Mouse (Mus musculus) embryonic facial prominence, embryonic 10.5 days (tissue): Measurements from ENCODE around the gene Arnt2. TPM values are rescaled to one million over a fixed set of nuclear protein-coding genes. Genes with fewer than 3 reads are reported as not detected.

Experiments used
- DNase-seq: peaks from one replicate; pipeline ENCODE4 v3.0.0-alpha.2; 2017; ENCODE audit warnings: low spot score
- H3K27ac ChIP-seq: fragments of 300-500 bp; sonication (generic); replicated peaks from 2 replicates; pipeline ENCODE4 v1.5.1; 2016; ENCODE audit warnings: mild to moderate bottlenecking
- H3K27me3 ChIP-seq: fragments of 300-500 bp; sonication (generic); replicated peaks from 2 replicates; pipeline ENCODE4 v1.6.1; 2016; ENCODE audit warnings: low read depth, mild to moderate bottlenecking; ENCODE audit not compliant: poor library complexity, severe bottlenecking
- H3K36me3 ChIP-seq: fragments of 300-500 bp; sonication (generic); replicated peaks from 2 replicates; pipeline ENCODE4 v1.6.1; 2016; ENCODE audit warnings: mild to moderate bottlenecking, moderate library complexity
- H3K4me1 ChIP-seq: fragments of 300-500 bp; sonication (generic); 2 replicates; pipeline ENCODE4 v1.6.1; 2016
- H3K4me3 ChIP-seq: fragments of 300-500 bp; sonication (generic); 2 replicates; pipeline ENCODE4 v1.5.1; 2016; ENCODE audit warnings: mild to moderate bottlenecking, moderate library complexity
- H3K9me3 ChIP-seq: fragments of 300-500 bp; sonication (generic); 2 replicates; pipeline ENCODE4 v1.6.1; 2016; ENCODE audit warnings: mild to moderate bottlenecking
- WGBS: fragments of 180-500 bp; shearing (Covaris S2); methylation state at CpG from one replicate; pipeline ENCODE4 v1.1.7; 2016; 5-methylcytosine and 5-hydroxymethylcytosine counted together
- polyA plus RNA-seq: library from polyadenylated mRNA; unstranded; fragments of >200 nt; fragmentation: Nextera tagmentation; extraction: Ambion mirVana; gene quantifications from 2 replicates; pipeline ENCODE4 v1.2.1, GENCODE M21; 2016

Arnt2 gene
- polyA plus RNA-seq, 1 experiment from 2014 or later = 22.2 TPM

DNA sequence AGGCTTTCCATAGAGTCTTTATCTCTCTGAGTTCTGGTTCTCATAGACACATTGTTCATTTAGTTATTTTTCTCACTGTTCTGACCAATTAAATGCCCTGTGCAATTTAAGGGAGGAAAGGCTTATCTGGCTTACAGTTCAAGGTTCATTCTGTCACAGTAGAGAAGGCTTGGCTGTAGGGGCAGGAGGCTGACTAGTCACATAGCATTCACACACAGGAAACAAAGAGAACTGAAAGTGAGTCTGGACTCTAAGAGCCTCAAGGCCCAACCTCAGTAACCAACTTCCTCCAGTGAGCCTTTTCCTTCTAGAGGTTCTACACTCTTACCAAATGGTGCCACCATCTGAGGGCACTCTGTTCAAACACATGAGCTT lies 11.3 kb upstream of the Arnt2 start:
- Histone ChIP-seq H3K36me3 (no peaks in the 10 kb centered on the region), H3K9me3 (no peaks in the 10 kb centered on the region), H3K4me3 (no peak overlapping the region), H3K27me3 (no peaks in the 10 kb centered on the region), H3K4me1 (no peaks in the 10 kb centered on the region), H3K27ac (no peak overlapping the region)
- DNase-seq = no peak

DNA sequence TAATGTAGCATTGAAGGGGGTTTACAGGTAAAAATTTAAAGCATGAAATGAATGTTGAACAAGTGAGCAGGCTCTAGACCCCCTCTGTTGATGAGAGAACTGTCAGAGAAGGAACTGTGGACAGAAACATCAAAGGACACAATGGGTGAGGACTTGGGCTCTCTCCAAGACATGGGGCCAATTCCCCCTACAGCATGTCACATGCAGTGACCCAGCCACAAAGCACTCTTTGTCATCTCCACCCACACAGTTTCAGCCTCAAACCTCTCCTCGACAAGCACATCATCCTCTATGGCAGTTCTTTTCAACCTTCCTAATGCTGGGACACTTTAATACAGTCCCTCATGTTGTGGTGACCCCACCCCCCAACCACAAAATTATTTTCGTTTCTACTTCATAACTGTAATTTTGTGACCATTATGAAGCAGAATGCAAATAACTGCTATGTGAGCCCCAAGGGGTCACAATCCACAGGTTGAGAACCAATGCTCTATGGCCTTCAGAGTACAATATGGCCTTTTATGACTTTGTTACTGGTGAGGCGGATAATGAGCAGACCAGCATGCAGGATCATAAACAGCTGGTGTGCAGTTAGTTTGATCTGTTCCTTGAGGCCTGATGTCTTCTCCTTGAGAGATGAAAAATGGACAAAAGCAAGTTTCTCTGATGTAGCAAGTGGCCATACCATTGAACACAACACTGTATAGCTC lies 10.8 kb upstream of the Arnt2 start:
- H3K27me3 ChIP-seq = no peaks in the 10 kb centered on the region
- DNase-seq = no peak
- WGBS = 62% methylated on average over 3 of the region's 3 CpGs

DNA sequence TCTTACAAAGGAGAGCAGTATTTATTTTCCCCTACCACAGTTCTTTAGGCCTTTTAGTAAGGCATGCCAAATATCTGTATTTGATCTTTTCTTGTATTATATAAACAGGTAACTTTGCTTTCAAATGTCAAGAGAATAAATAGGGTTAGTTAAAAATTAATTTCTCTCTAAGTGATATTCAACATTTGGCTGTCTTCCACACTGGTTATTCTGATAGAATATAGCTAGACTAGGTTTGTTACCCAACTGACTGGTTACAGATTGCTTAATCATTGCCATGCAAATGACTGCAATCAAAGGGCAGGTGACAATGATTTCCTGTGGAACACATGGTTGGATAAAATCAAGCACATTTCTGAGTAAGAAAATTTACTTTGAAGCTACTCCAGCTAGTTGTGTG lies 7.5 kb upstream of the Arnt2 start:
- no peak for DNase-seq
- no peaks in the 10 kb centered on the region for H3K9me3 ChIP-seq
- H3K36me3 ChIP-seq = no peaks in the 10 kb centered on the region
- 0 out of 2 replicates have a peak, but pooled peaks cover under 1% of the 10 kb centered on the region for H3K27me3 ChIP-seq
- H3K4me1 ChIP-seq = no peaks in the 10 kb centered on the region
- no peak overlapping the region for H3K4me3 ChIP-seq
- H3K27ac ChIP-seq = no peak overlapping the region

More for the DNA sequence above, 10.8 kb upstream of the Arnt2 start:
- Histone ChIP-seq H3K9me3 (no peaks in the 10 kb centered on the region), H3K27ac (no peak overlapping the region), H3K4me3 (no peak overlapping the region), H3K36me3 (no peaks in the 10 kb centered on the region), H3K4me1 (no peaks in the 10 kb centered on the region)

DNA sequence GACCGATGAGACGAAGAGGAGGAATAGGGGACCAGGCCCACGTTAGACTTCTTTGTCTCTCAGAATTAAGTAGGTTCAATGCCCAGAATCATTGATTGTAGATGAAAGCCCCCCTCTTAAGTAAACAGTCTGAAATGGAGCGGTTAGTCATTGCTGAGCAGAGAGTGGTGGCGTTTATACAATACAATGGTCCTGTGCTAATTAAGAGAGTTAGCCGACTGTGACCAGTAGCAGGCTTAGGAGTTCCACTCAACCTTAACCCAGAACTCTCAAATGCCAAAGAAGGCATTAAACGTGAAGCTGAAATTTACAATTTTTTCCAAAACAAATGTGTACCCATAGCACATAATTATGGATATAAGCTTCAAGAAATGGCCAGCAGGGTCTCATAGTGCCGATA lies 2.6 kb upstream of the Arnt2 start:
- no peak overlapping the region for H3K4me3 ChIP-seq
- H3K27me3 ChIP-seq = peaks cover 15% of the 10 kb centered on the region; the same call in 1 of the 2 replicates
- no peaks in the 10 kb centered on the region for H3K9me3 ChIP-seq
- no peaks in the 10 kb centered on the region; the same call in 1 of the 2 replicates for H3K36me3 ChIP-seq
- no peak for DNase-seq
- WGBS = 59% methylated on average over 8 of the region's 8 CpGs
- H3K27ac ChIP-seq = no peak overlapping the region
- H3K4me1 ChIP-seq = peaks cover 23% of the 10 kb centered on the region

DNA sequence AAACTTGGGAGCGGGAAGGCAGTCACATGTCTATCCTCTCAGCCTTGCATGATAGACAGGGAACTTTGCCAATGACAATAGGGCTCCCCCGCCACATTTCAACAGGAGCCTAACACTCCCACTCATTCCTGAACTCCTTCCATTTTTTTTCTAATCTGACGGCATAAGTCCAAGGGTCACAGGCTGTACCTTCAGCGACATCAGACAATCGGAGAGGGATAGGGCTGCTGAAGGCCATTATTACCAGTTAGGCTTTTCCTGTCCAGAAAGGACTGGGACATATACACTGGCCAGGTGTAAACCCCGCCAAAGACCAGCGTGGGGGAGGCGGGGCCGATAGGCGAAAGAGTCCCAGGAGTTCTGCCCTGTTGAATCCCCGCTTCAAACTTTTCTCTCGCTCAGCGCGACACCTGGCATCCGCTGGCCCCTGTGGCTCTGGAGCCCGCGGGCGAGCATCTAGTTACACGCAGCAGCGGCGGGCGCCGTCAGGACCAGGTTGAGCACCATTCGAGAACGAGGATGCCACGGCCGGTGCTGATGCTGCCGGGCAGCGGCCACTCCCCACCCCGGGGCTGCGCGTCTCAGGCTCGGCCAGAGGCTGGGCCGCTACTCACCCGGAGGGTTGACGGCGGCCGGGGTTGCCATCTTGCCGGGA lies 608 bp downstream of the Arnt2 start:
- no peak for DNase-seq
- 2% methylated on average over 39 of the region's 39 CpGs for WGBS
- peaks cover 24% of the 10 kb centered on the region for H3K4me1 ChIP-seq
- peak overlapping the region; percentile 99 for H3K27ac ChIP-seq
- H3K4me3 ChIP-seq = peak overlapping the region; percentile 73
- no peaks in the 10 kb centered on the region for H3K9me3 ChIP-seq
- H3K36me3 ChIP-seq = peaks cover 24% of the 10 kb centered on the region
- H3K27me3 ChIP-seq = peaks cover 15% of the 10 kb centered on the region; the same call in 1 of the 2 replicates

DNA sequence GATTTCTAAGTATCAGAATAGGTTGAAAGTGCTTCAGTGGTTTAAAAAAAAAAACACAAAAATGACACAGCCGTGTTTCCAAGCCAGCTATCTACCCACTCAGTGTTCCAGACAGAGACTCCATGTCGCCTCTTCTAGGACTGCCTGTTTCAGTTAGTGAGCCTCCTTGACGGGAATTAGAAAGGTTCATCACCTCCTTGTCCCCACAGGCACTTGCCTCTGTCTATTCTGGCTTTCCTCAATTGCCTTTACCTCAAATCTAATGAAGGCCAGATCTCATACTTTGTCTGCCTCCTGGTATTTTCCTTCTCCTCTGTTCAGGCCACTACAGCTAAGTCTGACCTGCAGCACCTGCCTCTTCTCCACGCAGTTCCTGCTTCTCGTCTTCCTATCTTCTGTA lies 1.7 kb downstream of the Arnt2 start:
- H3K27ac ChIP-seq = no peak overlapping the region
- peaks cover 15% of the 10 kb centered on the region; the same call in 1 of the 2 replicates for H3K27me3 ChIP-seq
- 81% methylated on average over 5 of the region's 5 CpGs for WGBS
- DNase-seq = no peak
- H3K4me3 ChIP-seq = peak overlapping the region; percentile 73
- peaks cover 30% of the 10 kb centered on the region for H3K36me3 ChIP-seq
- peaks cover 35% of the 10 kb centered on the region for H3K4me1 ChIP-seq
- no peaks in the 10 kb centered on the region for H3K9me3 ChIP-seq

DNA sequence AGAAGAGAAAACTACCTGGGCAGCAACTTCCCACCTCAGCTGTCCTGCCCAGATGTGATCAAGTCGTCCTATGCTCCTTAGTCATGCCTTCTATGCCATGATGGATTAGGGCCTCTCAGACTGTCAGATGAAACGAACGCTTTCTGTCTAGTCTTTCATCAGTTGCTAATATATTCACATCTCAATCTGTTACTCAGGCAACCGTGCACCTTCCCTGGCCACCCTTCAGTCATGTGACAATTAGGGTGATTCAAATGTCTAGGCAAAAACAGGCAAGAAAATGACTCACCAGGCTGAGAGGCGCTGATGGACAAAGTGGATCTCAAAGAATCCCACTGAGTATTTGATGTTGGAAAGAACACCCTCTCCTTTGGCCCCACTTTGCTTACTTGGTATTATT lies 6.6 kb downstream of the Arnt2 start:
- no peak overlapping the region for H3K27ac ChIP-seq
- no peaks in the 10 kb centered on the region for H3K27me3 ChIP-seq
- peaks cover 30% of the 10 kb centered on the region for H3K36me3 ChIP-seq
- H3K4me1 ChIP-seq = peaks cover 28% of the 10 kb centered on the region
- no peaks in the 10 kb centered on the region for H3K9me3 ChIP-seq
- DNase-seq = no peak
- H3K4me3 ChIP-seq = no peak overlapping the region
- 67% methylated on average over 5 of the region's 5 CpGs for WGBS

DNA sequence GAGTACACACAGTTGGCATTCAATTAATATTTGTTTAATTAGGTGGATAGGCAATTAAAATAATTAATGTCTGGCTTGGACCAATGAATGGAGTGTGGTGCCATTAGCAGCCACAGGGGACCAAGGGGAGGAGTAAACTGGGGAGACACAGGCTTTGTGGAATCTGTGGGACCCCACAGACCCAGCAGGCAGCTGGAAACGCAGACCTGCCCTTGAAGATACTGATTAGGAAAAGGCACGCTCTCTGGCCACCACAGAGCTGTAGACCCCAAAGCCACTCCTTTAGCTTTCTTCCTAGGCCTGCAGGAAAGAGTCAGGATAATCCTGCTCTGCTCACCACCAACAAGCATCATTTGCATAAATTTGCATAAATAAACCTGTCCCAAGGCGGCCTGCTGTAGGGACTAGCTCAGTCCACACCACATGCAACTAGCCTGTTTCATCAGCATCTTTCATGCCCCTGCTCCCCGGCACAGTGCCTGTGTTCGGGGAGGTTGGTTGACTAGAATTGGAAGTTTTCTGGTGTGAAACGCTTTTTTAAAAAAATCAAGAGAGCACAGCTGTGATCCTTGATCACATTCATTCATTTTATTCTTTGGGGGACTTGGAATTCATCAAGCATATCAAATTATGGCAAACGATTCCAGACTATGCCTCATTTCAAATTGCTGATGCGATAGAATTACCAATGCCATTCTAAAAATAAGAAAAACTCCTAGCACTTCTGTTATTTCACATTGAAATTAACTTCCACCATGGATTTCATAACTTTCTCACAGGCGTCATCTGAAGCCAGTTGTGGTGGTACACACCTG lies 8.1 kb downstream of the Arnt2 start:
- H3K4me3 ChIP-seq = no peak overlapping the region
- 59% methylated on average over 9 of the region's 9 CpGs for WGBS
- H3K36me3 ChIP-seq = peaks cover 23% of the 10 kb centered on the region
- no peak for DNase-seq
- H3K4me1 ChIP-seq = peaks cover 35% of the 10 kb centered on the region
- no peaks in the 10 kb centered on the region for H3K9me3 ChIP-seq
- H3K27me3 ChIP-seq = no peaks in the 10 kb centered on the region
- no peak overlapping the region for H3K27ac ChIP-seq

DNA sequence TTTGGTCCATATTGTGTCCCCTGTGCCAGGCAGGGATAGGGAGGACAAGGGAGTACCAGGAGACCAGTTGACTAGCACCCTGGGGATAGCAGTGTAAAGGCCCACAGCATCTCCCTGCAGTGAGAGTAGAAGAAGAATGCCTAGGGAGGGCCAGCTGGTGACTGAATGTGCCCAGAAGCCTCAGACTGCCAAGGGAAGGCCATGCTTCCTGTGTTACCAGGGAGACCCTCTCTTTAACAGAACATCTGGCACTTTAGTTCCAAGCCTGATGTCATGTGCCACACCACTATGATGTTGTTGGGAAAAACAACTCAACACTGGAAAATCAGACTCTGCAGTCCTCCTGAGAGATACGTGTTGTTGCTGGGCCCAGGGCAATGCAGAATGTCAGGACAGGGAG lies 12.7 kb downstream of the Arnt2 start:
- Histone ChIP-seq H3K4me3 (no peak overlapping the region), H3K27ac (no peak overlapping the region), H3K36me3 (peaks cover 6% of the 10 kb centered on the region; the same call in 1 of the 2 replicates), H3K4me1 (peaks cover 20% of the 10 kb centered on the region), H3K27me3 (no peaks in the 10 kb centered on the region), H3K9me3 (no peaks in the 10 kb centered on the region)
- no peak for DNase-seq
- 69% methylated on average over 1 of the region's 1 CpGs for WGBS

DNA sequence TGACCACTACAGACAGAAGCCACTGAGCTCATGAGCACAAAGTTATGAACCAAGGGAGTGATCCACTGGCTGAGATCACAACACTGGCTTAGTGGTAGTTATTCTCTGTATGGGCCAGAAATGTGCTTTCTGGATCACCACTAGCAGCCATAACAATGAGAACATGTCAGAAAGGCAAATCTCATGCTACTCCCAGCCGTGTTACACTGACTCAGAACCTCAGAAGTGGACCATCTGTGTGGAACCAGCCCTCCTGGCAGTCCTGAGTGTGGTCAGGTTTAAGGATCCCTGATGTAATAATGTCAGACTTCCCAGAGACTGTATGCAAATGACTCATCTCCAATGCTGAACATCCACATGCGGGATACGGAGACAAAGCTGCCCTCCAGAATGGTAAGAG lies 13.4 kb downstream of the Arnt2 start:
- Histone ChIP-seq H3K27me3 (no peaks in the 10 kb centered on the region), H3K27ac (no peak overlapping the region), H3K4me1 (peaks cover 14% of the 10 kb centered on the region), H3K36me3 (peaks cover 6% of the 10 kb centered on the region; the same call in 1 of the 2 replicates), H3K4me3 (no peak overlapping the region), H3K9me3 (no peaks in the 10 kb centered on the region)
- 93% methylated on average over 3 of the region's 3 CpGs for WGBS
- no peak for DNase-seq

DNA sequence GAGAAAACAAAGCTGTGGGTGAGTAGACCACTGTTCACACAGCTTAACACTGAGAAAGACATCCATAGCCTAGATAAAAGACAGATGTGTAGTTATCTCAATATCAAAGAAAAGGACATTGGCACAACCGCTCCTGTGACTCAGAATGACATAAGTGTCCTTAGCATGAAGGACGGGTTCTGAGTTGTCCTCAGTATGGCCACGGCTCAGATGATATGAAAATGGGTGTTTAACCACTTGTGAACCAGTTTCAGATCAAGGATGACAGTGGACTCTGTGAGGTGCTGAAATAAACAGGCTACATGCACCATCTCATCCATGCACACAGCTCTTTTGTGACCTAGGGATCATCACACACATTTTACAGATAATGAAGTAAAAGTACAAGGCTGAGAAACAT lies 22.1 kb downstream of the Arnt2 start:
- H3K36me3 ChIP-seq = no peaks in the 10 kb centered on the region
- H3K27me3 ChIP-seq = no peaks in the 10 kb centered on the region
- no peak overlapping the region for H3K4me3 ChIP-seq
- no peaks in the 10 kb centered on the region for H3K4me1 ChIP-seq
- H3K9me3 ChIP-seq = no peaks in the 10 kb centered on the region
- DNase-seq = no peak
- no peak overlapping the region for H3K27ac ChIP-seq
- 83% methylated on average over 3 of the region's 3 CpGs for WGBS

DNA sequence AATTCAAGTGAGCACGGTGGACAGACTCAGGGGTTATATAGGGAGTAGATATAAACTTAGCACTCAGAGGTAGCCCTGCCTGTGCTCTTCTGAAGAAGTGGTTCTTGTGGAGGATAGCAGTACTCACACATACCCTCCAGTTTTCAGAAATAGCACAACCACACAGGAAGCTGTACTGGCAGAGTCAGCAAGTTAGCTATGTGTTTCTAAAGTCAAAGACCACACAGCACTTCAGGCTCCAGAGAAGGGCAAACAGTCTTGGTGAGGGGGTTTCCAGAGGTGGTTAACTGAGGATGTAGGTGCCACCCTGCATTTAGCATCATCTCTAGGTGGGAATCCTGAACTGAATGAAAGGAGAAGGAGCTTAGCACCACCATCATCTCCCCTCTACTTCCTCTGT lies 23.5 kb downstream of the Arnt2 start:
- Histone ChIP-seq H3K4me3 (no peak overlapping the region), H3K9me3 (no peaks in the 10 kb centered on the region), H3K4me1 (no peaks in the 10 kb centered on the region), H3K36me3 (no peaks in the 10 kb centered on the region), H3K27ac (no peak overlapping the region), H3K27me3 (no peaks in the 10 kb centered on the region)
- no peak for DNase-seq
- WGBS = 82% methylated on average over 1 of the region's 1 CpGs
